ENCODE assay signal across 26 mouse cellular contexts in the genomic region with DNA sequence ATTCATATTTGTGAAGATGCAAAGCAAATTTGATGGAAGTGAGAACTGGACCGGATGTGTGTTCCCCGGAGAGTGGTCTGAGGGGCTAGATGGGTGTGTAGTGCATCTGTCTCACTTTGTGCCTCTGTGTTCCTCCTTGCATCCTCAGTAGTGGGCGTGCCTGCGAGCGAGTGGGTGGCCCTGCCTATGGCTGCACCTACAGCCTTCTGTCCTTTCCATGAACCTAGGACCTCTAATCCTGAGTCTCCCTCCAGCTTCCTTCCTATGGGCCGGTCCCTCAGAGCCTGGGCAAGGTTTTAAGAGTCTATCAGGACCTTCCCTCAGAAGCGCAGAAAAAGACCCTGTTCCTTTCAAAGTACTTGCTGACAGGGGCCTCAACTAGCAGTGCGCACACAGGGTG. TPM values are rescaled to one million over a fixed set of nuclear protein-coding genes. Genes with fewer than 3 reads are reported as not detected.
DNase-seq lines count a peak whose midpoint lies in the region; ATAC-seq and TF ChIP-seq lines count a peak whose summit lies in the region.
"Had no signal": no experiment of that assay in that cellular context is flagged by ENCODE, and none has a peak within 500 bp of the region (broad histone marks: within the 10 kb centered on the region; RNA-seq: fewer than 3 reads in every experiment).

No protein-coding gene starts in this region.

- TF ChIP-seq POLR2A in limb, embryonic 14.5 days (IDR thresholded peaks at IDR 0.05; ENCODE audit: borderline replicate concordance, extremely low read depth, insufficient read depth, insufficient read length) = no peak

- intact Hi-C loops in gastrocnemius, adult 2 months (cut with DNase I) = no loop called here

- DNase-seq in kidney, adult 18-20 months = no peak
- DNase-seq in ES-CJ7 (ENCODE audit: low read depth, low spot score) = peak; percentile 15
- DNase-seq in intestine, embryonic 14.5 days (ENCODE audit: low spot score) = no peak
- no peak for DNase-seq in limb, embryonic 14.5 days (ENCODE audit: low spot score)
- DNase-seq in thymus, postnatal 14 days = no peak
- no peak for DNase-seq in lung, postnatal 4 days
- DNase-seq in gastrocnemius, adult 2 months = no peak
- DNase-seq: adrenal gland, postnatal 14 days; cerebellum, adult 8-10 months; cerebellum, postnatal 36 days; embryo, embryonic 11 days; gastrocnemius, postnatal 36 days; heart, postnatal 36 days; left cerebral cortex, postnatal 4 days; lung, embryonic 14.5 days; lung, postnatal 36 days; right cerebral cortex, postnatal 4 days; thymus, postnatal 36 days had no signal

- peak overlapping the region; percentile 39 for H3K4me2 ChIP-seq in kidney, embryonic 15.5 days
- peak overlapping the region; percentile 13 for H3K4me2 ChIP-seq in intestine, embryonic 14.5 days (ENCODE audit: low read length)
- H3K4me2 ChIP-seq in limb, embryonic 14.5 days (replicated peaks; ENCODE audit: low read depth, low read length, severe bottlenecking) = peak overlapping the region; percentile 34; the same call in 1 of the 2 replicates
- H3K4me2 ChIP-seq: embryonic facial prominence, embryonic 13.5 days; forebrain, embryonic 12.5 days; heart, embryonic 15.5 days; lung, embryonic 14.5 days; midbrain, embryonic 11.5 days had no signal

- 71% methylated on average over 8 of the region's 8 CpGs for WGBS in kidney, embryonic 15.5 days
- 64% methylated on average over 8 of the region's 8 CpGs for WGBS in intestine, embryonic 14.5 days
- WGBS in limb, embryonic 14.5 days = 68% methylated on average over 8 of the region's 8 CpGs

- no peak overlapping the region for H3K9ac ChIP-seq in kidney, embryonic 15.5 days
- no peak overlapping the region for H3K9ac ChIP-seq in intestine, embryonic 14.5 days (ENCODE audit: low read length)
- H3K9ac ChIP-seq in limb, embryonic 14.5 days (ENCODE audit: low read depth, low read length, severe bottlenecking) = peak overlapping the region; percentile 16; the same call in 1 of the 2 replicates
- H3K9ac ChIP-seq: embryonic facial prominence, embryonic 13.5 days; forebrain, embryonic 12.5 days; heart, embryonic 15.5 days; liver, embryonic 14.5 days; lung, embryonic 14.5 days had no signal

- H3K9me3 ChIP-seq in kidney, embryonic 15.5 days (replicated peaks) = no peaks in the 10 kb centered on the region
- H3K9me3 ChIP-seq in intestine, embryonic 14.5 days (ENCODE audit: control insufficient read depth, low read length) = 0 out of 2 replicates have a peak, but pooled peaks cover 4% of the 10 kb centered on the region
- no peaks in the 10 kb centered on the region for H3K9me3 ChIP-seq in limb, embryonic 14.5 days (ENCODE audit: control insufficient read depth, low read length)
- H3K9me3 ChIP-seq: forebrain, embryonic 12.5 days; heart, embryonic 15.5 days had no signal

- no peak overlapping the region for H3K27ac ChIP-seq in kidney, embryonic 15.5 days
- H3K27ac ChIP-seq in intestine, embryonic 14.5 days (ENCODE audit: low read depth) = no peak overlapping the region
- H3K27ac ChIP-seq in limb, embryonic 14.5 days (replicated peaks; ENCODE audit: low read depth, low read length) = no peak overlapping the region
- no peak overlapping the region for H3K27ac ChIP-seq in gastrocnemius, adult 2 months
- H3K27ac ChIP-seq: embryonic facial prominence, embryonic 13.5 days; forebrain, embryonic 12.5 days; heart, embryonic 15.5 days; liver, embryonic 14.5 days had no signal

- no peak for ATAC-seq in kidney, embryonic 15.5 days (replicated peaks; ENCODE audit: low FRiP score)
- peak; percentile 58 for ATAC-seq in intestine, embryonic 14.5 days (replicated peaks; ENCODE audit: low FRiP score, low TSS enrichment, low read depth)
- no peak for ATAC-seq in limb, embryonic 14.5 days (ENCODE audit: low FRiP score, low read depth)
- ATAC-seq: inflammation-experienced regulatory T-cells, adult 6 months had no signal

- TF ChIP-seq CTCF in gastrocnemius, adult 2 months (IDR thresholded peaks at IDR 0.05) = no peak

- peaks cover 20% of the 10 kb centered on the region for H3K27me3 ChIP-seq in kidney, embryonic 15.5 days
- no peaks in the 10 kb centered on the region for H3K27me3 ChIP-seq in intestine, embryonic 14.5 days (replicated peaks; ENCODE audit: control insufficient read depth, insufficient read depth, low read length)
- 0 out of 2 replicates have a peak, but pooled peaks cover 4% of the 10 kb centered on the region for H3K27me3 ChIP-seq in limb, embryonic 14.5 days (ENCODE audit: control insufficient read depth, insufficient read depth, low read length)
- H3K27me3 ChIP-seq: embryonic facial prominence, embryonic 13.5 days; forebrain, embryonic 12.5 days had no signal

- 0 out of 2 replicates have a peak, but pooled peaks cover 5% of the 10 kb centered on the region for H3K4me1 ChIP-seq in kidney, embryonic 15.5 days
- no peaks in the 10 kb centered on the region for H3K4me1 ChIP-seq in intestine, embryonic 14.5 days (replicated peaks; ENCODE audit: control insufficient read depth, insufficient read depth, low read length)
- H3K4me1 ChIP-seq in limb, embryonic 14.5 days (ENCODE audit: control insufficient read depth, insufficient read depth, low read length) = peaks cover 7% of the 10 kb centered on the region
- H3K4me1 ChIP-seq: embryonic facial prominence, embryonic 13.5 days; forebrain, embryonic 12.5 days; heart, embryonic 15.5 days had no signal

- no peak overlapping the region; the same call in 1 of the 2 replicates for H3K4me3 ChIP-seq in kidney, embryonic 15.5 days (replicated peaks)
- H3K4me3 ChIP-seq in intestine, embryonic 14.5 days (ENCODE audit: low read depth, low read length) = no peak overlapping the region
- peak overlapping the region; percentile 8; the same call in 1 of the 2 replicates for H3K4me3 ChIP-seq in limb, embryonic 14.5 days (replicated peaks; ENCODE audit: low read length)
- no peak overlapping the region for H3K4me3 ChIP-seq in gastrocnemius, adult 2 months
- H3K4me3 ChIP-seq: embryonic facial prominence, embryonic 13.5 days; erythroblast, embryonic 14.5 days; forebrain, embryonic 12.5 days; heart, embryonic 15.5 days had no signal

- H3K36me3 ChIP-seq in kidney, embryonic 15.5 days = no peaks in the 10 kb centered on the region
- H3K36me3 ChIP-seq in intestine, embryonic 14.5 days (ENCODE audit: control insufficient read depth, insufficient read depth, low read length) = no peaks in the 10 kb centered on the region
- no peaks in the 10 kb centered on the region for H3K36me3 ChIP-seq in limb, embryonic 14.5 days (ENCODE audit: control insufficient read depth, insufficient read depth, low read length)
- H3K36me3 ChIP-seq: embryonic facial prominence, embryonic 13.5 days; forebrain, embryonic 12.5 days; heart, embryonic 15.5 days had no signal

RNA-seq across cellular contexts. Expression of a gene that starts 47.1 kb away (rescaled TPM):
- 15.6 and 17.8 TPM in 2 replicates for polyA plus RNA-seq in kidney, embryonic 15.5 days (2015; fragmentation: Nextera tagmentation; extraction: Ambion mirVana)
- 18.9 and 19.0 TPM in 2 replicates for polyA plus RNA-seq in intestine, embryonic 14.5 days (2014; fragmentation: Nextera tagmentation; extraction: Ambion mirVana)
- polyA plus RNA-seq in limb, embryonic 14.5 days (2012; rRNA removed) = 13.6 and 15.0 TPM in 2 replicates
- polyA plus RNA-seq in limb, embryonic 14.5 days (2014; fragmentation: Nextera tagmentation; extraction: Ambion mirVana) = 18.3 and 19.0 TPM in 2 replicates
- total RNA-seq in gastrocnemius, adult 2 months (2021) = 10 to 100 TPM; 13.6 to 14.3 TPM
